Mouse (Mus musculus): Measurements from ENCODE around the gene Ano5.

DNA sequence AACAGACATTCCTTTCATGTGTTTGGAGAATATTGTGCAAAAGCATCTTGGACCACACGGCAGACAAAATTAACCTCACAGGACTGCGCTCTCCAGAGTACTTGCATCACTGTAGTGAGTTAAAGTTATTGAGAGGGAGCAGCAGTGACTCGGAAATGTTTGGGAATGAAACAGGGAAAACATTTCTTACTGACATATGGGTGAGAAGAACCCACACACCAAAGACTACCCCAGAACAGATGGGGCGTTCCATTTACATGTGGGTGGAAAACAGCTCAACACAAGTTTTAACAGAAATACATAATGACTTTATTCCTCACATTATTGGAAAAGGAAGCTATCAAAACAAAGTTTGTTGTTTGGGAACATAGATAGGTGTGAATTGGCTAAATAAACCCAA, 89.2 kb downstream of the Ano5 start:
- no peak for TF ChIP-seq CTCF (IDR thresholded peaks at IDR 0.05; ENCODE audit: borderline replicate concordance, control insufficient read depth, extremely low read depth, insufficient read depth, low read length, poor library complexity)
- TF ChIP-seq POLR2A (IDR thresholded peaks at IDR 0.05; ENCODE audit: control insufficient read depth, extremely low read depth, insufficient read depth, low read length, poor library complexity), result no peak

All from thymus, adult 2 months (tissue).